Mouse (Mus musculus) layer of hippocampus, postnatal 10 days (tissue): ENCODE measurements around the gene Arel1. TPM values are rescaled to one million over a fixed set of nuclear protein-coding genes. Genes with fewer than 3 reads are reported as not detected.

Experiments
- DNase-seq, 2 experiments: peaks; one replicate each; pipeline ENCODE4 v3.0.0; 2021; ENCODE audit warnings: low spot score in 2 of 2
- total RNA-seq, 2 experiments: library from RNA; stranded (reverse); gene quantifications; 2 replicates each; pipeline ENCODE4 v1.2.3; 2021

Arel1 gene
- total RNA-seq, 2 experiments from 2014 or later: 79.5 to 91.8 TPM

- no peak for DNase-seq
These were observed 19.9 kb downstream of the Arel1 start for GRCm38 (mm10) chr12:84950763-84951162.

- no peak for DNase-seq
These were observed 22.0 kb downstream of the Arel1 start for GRCm38 (mm10) chr12:84948584-84949285.

DNA sequence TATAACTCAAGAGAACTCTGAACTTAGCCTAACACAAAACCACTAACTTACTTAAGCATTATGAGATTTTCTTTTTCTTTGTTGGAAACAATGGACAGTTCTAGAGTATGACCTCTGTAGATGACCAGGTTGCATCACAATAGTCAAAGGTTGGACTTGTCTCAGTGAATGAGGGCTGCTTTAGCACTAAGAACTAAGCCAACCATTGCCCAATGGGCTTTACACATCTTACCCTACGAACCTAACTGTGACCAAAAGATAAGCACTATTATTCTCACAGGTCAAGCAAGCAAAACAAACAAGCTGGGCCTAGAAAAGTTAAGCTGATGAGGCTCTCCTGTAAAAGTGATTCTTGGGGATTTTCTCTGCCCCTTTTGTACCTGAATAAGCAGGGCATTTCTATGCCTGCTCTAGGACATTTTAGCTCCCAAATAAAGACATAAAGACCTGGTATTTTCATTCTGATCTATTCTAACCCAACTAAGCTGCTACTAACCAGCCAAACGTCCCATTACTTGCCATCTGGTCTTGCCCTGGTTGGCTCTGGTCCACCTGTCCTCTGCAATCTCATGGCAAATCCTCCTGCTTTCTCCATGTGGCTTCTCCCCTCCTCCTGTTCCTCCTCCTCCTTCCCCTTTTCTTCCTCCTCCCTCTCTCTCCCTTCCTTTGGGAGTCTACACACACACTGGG lies 22.7 kb downstream of the Arel1 start:
- no peak for DNase-seq

DNA sequence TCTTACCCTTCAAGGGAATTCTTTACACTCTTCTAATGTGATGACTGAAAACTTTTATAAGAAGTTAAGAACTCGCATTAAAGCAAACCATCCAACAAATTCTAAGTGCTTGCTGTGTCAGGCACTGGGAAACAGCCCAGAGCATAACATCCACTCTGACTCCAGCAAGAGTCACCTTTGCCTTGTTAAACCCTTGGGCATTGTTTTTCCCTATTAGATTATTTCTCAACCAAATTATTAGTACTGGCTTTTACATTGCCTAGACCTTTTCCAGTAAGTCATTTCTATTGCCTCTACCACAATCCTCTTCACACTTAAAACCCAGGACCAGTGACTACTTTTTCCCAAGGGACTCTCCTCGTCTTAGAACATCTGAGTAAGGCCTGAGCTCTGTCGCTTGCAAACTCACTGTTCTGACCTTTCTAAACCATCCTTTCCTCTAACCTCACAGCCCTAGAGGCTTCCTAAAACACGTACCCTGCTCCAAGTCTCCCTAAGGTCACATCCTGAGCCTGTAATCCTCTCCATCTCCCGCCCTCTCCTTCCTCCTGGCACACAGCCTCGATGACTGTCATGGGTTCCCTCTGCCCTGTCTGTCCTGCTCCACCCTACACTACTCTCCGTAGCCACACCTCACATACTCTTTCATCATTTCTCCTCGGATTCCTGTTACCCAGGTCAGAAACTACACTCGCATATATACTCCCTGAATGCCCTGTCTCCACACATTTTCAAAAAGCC lies 25.7 kb downstream of the Arel1 start:
- no peak for DNase-seq

DNA sequence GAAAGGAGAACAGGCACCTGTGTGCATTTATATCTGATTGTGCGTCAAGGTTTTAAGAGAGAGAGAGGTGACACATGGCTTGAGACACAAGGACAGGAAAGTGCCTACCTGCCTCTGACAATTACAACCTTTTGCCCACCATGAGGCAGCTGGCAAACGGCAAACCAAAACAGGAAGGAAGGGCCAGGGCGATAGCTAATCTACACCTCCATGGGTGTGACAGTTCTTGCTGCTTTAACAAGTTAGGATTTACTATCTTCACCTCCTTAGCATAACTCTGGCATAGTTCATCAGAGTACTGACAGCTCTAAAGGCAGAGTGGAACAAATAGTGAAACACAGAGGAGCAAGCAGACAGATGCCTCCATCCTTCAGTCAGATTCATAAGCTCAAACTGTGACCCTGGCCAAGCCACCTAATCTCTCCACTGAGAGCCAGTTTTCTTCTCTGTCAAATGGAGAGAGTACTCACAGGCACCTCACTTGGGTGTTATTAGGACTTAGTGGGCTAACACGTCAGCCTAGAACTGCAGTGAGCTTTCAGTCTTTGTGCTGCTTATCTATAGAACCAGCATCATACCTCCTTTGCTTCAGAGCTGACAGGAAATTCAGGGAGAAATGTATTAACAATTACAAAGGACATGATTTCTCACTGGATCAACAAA lies 26.4 kb downstream of the Arel1 start:
- no peak for DNase-seq

GRCm38 (mm10) chr12:84943006-84943952 lies 27.4 kb downstream of the Arel1 start:
- DNase-seq: no peak

DNA sequence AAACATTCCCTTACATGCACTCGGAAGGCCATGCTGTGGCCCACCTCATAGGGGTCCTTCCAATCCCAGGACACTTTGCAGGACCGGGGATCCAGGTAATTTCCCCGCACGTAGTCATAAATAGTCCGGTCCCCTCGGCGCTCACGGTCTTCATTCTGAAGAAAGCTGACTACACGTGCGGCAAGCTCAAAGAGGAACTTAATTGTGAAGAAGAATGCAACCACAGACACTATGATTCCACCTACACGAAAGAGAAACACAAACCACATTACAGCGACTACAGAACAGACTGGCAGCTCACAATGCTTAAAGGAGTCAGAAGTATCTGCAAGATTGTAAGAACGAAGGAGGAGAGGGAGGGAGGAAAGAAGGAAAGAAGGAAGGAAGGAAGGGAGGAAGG lies 29.0 kb downstream of the Arel1 start:
- DNase-seq: no peak

DNA sequence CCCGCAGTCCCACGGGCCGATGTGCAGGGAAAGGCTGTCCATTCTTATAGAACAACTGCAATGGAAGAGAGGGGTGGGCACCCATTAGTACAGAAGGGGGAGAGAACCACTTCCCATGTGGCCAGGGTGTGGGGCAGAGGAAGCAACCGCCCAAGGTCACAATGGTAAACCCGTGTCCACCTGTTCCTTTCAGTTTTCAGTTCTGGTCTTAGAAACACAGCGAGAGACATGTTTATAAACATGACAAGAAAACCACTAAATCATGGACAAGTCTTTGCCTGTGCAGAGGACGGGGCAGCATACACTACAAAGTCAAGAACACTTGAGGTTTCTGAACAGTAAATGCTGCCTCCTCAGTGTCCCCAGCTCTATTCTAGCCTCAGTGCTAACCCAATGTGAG lies 30.4 kb downstream of the Arel1 start:
- no peak for DNase-seq

- DNase-seq: no peak
These were observed 31.6 kb downstream of the Arel1 start for GRCm38 (mm10) chr12:84939117-84939516.

DNA sequence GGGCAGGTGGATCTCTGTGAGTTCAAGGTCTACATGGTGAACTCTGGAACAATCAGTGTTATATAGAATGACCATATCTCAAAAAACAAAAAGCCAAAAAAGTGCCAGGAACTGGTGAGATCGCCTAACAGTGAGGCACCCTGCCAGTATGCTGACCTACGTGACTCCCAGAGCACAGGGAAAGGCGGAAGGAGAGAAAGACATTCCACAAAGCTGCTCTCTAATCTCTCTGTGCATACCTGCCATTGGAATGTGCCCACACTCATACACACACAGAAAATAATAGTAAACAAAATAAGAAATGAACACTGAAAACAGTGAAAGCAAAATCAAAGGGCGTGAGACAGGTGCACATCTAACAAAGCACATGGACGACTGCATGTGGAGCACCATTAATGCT lies 35.4 kb downstream of the Arel1 start:
- no peak for DNase-seq

- no peak for DNase-seq
These were observed 38.5 kb downstream of the Arel1 start for GRCm38 (mm10) chr12:84932210-84932609.

DNA sequence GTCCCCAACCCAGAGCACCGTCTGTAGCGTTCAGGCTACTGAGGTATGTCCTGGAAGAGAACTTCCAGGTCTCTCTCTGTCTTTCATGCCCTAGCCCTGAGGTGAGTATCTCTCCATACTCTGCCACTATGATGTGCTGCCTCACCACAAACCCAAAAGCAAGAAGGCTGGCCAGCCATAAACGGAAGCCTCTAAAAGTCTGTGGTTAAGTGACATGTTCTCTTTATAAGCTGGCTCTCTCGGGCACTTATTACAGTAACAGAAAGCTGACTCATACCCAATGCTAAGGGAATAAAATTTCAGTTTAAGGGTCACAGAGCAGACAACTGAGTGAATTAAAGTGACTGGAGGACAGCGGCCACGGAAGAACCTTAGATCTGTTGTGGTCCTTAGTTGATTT lies 44.2 kb downstream of the Arel1 start:
- DNase-seq: no peak

DNA sequence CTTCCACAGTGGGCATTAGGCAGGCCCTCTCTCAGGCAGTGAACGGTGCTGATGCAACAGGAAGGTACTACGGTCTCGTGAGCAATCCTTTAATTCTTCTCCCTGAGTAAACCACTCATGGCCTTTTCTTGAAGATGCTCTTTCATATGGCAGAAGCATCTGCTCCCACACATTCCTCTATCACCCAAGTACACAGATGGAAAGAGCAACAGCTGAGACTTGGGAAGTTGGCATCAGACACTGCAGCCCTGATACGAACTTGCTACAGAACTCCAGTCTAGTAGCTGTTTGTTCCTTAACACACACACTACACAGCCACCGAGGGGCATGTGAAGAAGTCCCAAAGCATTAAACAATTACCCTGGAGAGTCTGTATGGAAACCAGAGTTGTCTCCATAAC lies 46.4 kb downstream of the Arel1 start:
- no peak for DNase-seq

DNA sequence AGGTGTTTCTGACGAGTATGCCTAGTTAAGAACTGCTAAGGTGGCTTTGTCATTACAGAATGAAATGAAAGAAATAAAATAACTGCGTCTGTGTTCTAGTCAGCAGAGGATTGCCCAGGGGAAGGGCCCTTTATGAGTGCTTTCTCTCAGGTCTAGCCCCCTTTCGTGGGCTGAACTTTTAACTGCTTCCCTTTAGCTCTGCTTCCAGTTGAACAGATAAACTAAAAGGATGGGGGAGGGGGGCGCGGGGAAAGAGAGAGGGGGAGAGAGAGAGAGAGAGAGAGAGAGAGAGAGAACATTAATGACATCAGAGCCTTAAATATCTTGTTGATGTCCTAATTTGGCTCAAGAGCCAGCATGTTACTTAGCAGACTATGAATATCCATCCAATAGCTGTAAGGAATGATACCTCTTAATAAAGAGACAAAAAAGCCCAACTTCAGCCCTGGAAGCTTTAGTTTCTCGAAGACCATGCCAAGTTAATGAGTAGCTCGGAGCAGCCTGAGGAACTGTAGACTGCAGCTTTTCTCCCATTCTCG lies 48.8 kb downstream of the Arel1 start:
- DNase-seq: no peak

DNA sequence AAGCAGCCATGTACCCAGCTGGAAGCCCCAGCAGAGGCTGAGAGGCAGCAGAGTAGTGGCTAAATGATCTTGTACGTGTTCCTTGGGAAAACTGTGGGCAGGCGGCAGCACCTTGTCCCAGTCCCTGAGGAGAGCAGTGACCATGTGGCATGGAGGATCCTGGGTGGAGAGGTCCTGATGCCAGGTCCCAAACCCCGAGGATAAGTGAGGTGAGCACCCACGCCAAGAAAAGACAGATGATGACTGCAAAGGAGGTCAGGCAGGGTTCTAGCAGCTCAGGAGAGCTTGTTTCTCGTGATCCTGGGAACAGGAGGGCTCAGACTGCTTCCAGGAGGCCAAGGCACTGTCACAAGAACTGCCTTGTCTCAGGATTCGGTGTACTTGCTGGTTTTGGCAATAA lies 51.9 kb downstream of the Arel1 start:
- no peak for DNase-seq

DNA sequence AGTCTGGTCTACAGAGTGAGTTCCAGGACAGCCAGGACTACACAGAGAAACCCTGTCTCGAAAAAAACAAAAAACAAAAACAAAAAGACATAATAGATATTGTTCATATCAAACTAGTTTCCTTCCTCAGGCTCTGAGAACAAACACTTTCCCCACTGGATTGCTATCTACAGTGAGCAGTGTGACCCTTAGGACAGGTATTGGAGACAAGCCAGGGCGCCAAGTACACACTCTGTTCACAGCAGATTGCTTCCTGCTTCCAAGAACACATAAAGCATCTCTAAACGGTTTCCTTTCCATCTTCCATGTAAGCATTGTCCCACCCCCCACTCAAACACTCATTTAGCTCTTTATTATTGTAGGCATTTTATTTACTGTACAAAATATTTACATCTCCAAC lies 52.9 kb downstream of the Arel1 start:
- no peak for DNase-seq

DNA sequence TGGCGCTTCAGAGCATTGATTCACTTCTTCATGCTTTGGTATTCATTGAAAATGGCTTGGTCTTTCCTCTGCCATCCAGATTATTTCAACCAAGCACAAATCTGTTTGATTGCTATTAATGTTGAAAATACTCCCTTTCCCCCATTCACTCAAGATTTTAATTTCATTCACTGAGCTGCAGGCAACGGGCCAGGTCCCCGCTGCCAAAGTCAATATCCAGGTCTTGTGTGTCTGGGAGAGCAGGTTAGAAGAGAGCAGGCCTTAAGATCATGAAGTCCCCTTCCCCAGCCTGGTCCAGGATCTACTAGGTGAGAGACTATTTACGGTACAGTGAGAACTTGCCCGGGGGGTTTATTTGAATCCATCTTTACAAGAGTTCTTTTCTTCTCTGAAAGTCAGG lies 55.7 kb downstream of the Arel1 start:
- DNase-seq: no peak

DNA sequence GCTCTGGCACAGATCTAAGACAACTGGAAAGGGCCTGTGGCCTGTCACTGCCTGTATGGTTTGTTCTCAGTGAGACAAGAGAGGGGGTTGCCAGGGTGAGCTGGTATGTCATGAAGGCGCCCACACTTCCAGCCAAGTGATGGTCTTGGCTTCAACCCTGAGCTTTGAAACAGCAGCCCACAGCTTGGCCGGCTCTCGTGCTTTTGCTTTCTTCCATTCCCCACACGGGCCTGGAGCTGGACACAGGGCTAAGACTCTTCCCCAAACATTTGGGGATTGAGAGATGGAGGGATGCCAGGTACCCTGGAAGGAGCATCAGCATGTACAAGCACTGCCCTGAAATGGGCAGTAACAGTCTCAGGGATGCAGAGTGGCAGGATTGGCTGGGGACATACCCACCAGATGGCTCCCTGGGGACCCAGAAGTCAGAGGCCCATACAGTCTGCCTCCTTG lies 58.0 kb downstream of the Arel1 start:
- peak; percentile 21 to 27 for DNase-seq

DNA sequence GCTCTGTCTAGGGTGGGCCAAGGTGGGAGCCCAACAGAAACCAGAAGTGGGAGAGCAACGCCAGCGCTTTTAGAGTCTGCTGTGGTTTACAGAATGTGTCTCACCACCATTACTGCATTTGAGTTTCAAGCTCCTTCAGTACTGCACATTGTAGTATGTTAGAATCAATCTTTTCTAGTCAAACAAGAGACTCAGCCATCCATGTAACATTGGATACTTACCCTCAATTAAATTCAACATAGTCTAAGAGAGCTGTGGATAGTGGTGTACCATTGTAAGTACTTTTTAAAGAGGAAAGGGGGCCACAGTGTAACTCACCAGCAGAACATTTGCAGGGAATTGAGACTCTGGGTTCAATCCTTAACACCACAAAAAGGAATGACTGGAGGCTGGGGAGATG lies 59.1 kb downstream of the Arel1 start:
- no peak for DNase-seq

GRCm38 (mm10) chr12:84910066-84910465 lies 60.6 kb downstream of the Arel1 start:
- no peak for DNase-seq
